Mouse (Mus musculus) heart, embryonic 10.5 days (tissue): ENCODE measurements around the gene Prkn. TPM values are rescaled to one million over a fixed set of nuclear protein-coding genes. Genes with fewer than 3 reads are reported as not detected.
A peak's percentile ranks its signal among the peaks of the same experiment; 100 is the strongest.

Experiments used
- DNase-seq: peaks from one replicate; pipeline ENCODE4 v3.0.0-alpha.2; 2017; ENCODE audit warnings: low spot score
- H3K27ac ChIP-seq: fragments of 300-500 bp; sonication (generic); 2 replicates; pipeline ENCODE4 v1.5.1; 2016; ENCODE audit warnings: mild to moderate bottlenecking
- H3K27me3 ChIP-seq: fragments of 300-500 bp; sonication (generic); 2 replicates; pipeline ENCODE4 v1.6.1; 2016; ENCODE audit warnings: mild to moderate bottlenecking; ENCODE audit not compliant: poor library complexity, insufficient read depth, severe bottlenecking
- H3K36me3 ChIP-seq: fragments of 300-500 bp; sonication (generic); 2 replicates; pipeline ENCODE4 v1.6.1; 2016; ENCODE audit warnings: mild to moderate bottlenecking, moderate library complexity
- H3K4me1 ChIP-seq: fragments of 300-500 bp; sonication (generic); 2 replicates; pipeline ENCODE4 v1.6.1; 2016; ENCODE audit warnings: mild to moderate bottlenecking
- H3K4me3 ChIP-seq: fragments of 300-500 bp; sonication (generic); 2 replicates; pipeline ENCODE4 v1.5.1; 2016; ENCODE audit warnings: mild to moderate bottlenecking, moderate library complexity
- H3K9me3 ChIP-seq: fragments of 300-500 bp; sonication (generic); 2 replicates; pipeline ENCODE4 v1.6.1; 2016; ENCODE audit warnings: mild to moderate bottlenecking, moderate library complexity
- WGBS: fragments of 180-500 bp; shearing (Covaris S2); methylation state at CpG from one replicate; pipeline ENCODE4 v1.1.7; 2016; 5-methylcytosine and 5-hydroxymethylcytosine counted together
- polyA plus RNA-seq: library from polyadenylated mRNA; unstranded; fragments of >200 nt; fragmentation: Nextera tagmentation; extraction: Ambion mirVana; gene quantifications from 2 replicates; pipeline ENCODE4 v1.2.1, GENCODE M21; 2016

Prkn gene
- polyA plus RNA-seq, 1 experiment from 2014 or later, result 1.0 TPM

GRCm38 (mm10) chr17:11504496-11504895 lies 664.3 kb downstream of the Prkn start:
- Histone ChIP-seq H3K36me3 (no peaks in the 10 kb centered on the region), H3K27me3 (0 out of 2 replicates have a peak, but pooled peaks cover 3% of the 10 kb centered on the region), H3K27ac (no peak overlapping the region), H3K4me1 (no peaks in the 10 kb centered on the region), H3K9me3 (no peaks in the 10 kb centered on the region), H3K4me3 (no peak overlapping the region)
- no peak for DNase-seq
- 81% methylated on average over 3 of the region's 3 CpGs for WGBS

DNA sequence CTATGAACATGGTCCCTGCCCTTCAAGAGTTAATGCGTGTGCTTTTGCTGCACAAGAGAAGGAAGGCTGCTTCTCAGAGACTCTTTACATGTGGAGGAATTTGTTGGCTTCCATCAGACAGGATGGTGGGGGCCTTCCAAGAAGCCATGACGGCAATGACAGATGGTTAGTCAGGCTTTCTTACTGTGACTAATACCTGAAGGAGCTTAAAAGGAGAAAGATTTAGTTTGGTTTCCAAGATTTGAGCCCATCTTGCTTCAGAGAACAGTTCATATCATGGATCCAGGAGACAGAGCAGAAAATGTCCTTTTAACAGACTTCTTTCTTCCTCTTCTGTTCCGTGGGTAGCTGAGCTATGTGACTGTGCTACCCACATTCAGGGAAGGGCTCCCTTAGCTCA lies 666.9 kb downstream of the Prkn start:
- Histone ChIP-seq H3K36me3 (no peaks in the 10 kb centered on the region), H3K9me3 (no peaks in the 10 kb centered on the region), H3K4me3 (no peak overlapping the region), H3K27me3 (0 out of 2 replicates have a peak, but pooled peaks cover 3% of the 10 kb centered on the region), H3K27ac (no peak overlapping the region), H3K4me1 (no peaks in the 10 kb centered on the region)
- no peak for DNase-seq
- WGBS, result 88% methylated on average over 3 of the region's 3 CpGs

- no peak overlapping the region for H3K27ac ChIP-seq
- no peaks in the 10 kb centered on the region for H3K36me3 ChIP-seq
- 75% methylated on average over 7 of the region's 7 CpGs for WGBS
- H3K4me1 ChIP-seq, result peaks cover 7% of the 10 kb centered on the region; the same call in 1 of the 2 replicates
- no peaks in the 10 kb centered on the region for H3K9me3 ChIP-seq
- DNase-seq, result no peak
- 0 out of 2 replicates have a peak, but pooled peaks cover 3% of the 10 kb centered on the region for H3K27me3 ChIP-seq
- H3K4me3 ChIP-seq, result no peak overlapping the region
Observed at GRCm38 (mm10) chr17:11510081-11510480, 669.9 kb downstream of the Prkn start.

DNA sequence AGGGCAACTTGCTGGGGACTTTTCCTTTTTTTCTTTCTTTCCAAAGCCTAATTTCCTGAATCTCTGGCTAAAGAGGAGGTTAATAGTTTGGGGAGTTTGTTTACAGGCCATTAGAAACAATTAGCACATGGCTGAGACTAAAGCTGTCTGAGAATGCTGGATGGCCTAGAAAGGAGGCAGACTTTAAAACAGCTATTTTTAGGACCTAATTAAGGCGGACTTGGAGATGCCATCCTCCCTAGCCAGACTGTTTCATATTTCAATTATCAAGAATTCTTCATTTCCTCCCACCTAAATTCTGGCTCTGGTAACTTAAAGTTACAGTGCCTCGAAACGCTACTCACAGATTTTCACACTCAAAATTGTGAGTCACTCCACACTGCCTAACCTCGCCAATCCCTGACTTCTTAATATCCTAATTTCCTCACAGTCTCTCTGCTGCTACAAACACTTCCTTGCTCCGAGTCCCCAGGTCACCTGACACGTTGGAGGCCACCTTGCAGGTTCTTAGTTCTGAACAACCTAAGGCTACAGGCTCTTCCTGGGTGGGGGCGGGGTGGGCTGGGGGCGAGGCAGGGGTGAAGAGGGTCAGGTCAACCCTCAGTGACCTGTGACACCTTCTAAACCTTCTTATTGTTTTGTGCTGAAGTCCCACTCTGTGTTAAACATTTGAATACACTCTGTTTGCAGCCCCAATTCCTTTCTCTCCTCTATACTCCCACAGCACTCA lies 674.0 kb downstream of the Prkn start:
- H3K4me1 ChIP-seq, result peaks cover 7% of the 10 kb centered on the region; the same call in 1 of the 2 replicates
- no peaks in the 10 kb centered on the region for H3K36me3 ChIP-seq
- WGBS, result 34% methylated on average over 8 of the region's 8 CpGs
- H3K27ac ChIP-seq, result peak overlapping the region; percentile 75
- H3K27me3 ChIP-seq, result no peaks in the 10 kb centered on the region; the same call in 1 of the 2 replicates
- H3K4me3 ChIP-seq, result no peak overlapping the region
- no peak for DNase-seq
- H3K9me3 ChIP-seq, result no peaks in the 10 kb centered on the region

GRCm38 (mm10) chr17:11515619-11516018 lies 675.4 kb downstream of the Prkn start:
- 73% methylated on average over 4 of the region's 4 CpGs for WGBS
- Histone ChIP-seq H3K27me3 (no peaks in the 10 kb centered on the region; the same call in 1 of the 2 replicates), H3K36me3 (no peaks in the 10 kb centered on the region), H3K27ac (no peak overlapping the region), H3K9me3 (no peaks in the 10 kb centered on the region), H3K4me1 (peaks cover 7% of the 10 kb centered on the region; the same call in 1 of the 2 replicates), H3K4me3 (no peak overlapping the region)
- DNase-seq, result no peak

GRCm38 (mm10) chr17:11516165-11516564 lies 676.0 kb downstream of the Prkn start:
- H3K9me3 ChIP-seq, result no peaks in the 10 kb centered on the region
- 74% methylated on average over 7 of the region's 7 CpGs for WGBS

GRCm38 (mm10) chr17:11532066-11532465 lies 691.9 kb downstream of the Prkn start:
- Histone ChIP-seq H3K4me1 (no peaks in the 10 kb centered on the region), H3K27ac (no peak overlapping the region), H3K27me3 (no peaks in the 10 kb centered on the region), H3K4me3 (no peak overlapping the region), H3K36me3 (no peaks in the 10 kb centered on the region), H3K9me3 (no peaks in the 10 kb centered on the region)
- WGBS, result 50% methylated on average over 3 of the region's 3 CpGs
- no peak for DNase-seq

More at GRCm38 (mm10) chr17:11516165-11516564, 676.0 kb downstream of the Prkn start:
- Histone ChIP-seq H3K36me3 (no peaks in the 10 kb centered on the region), H3K4me3 (no peak overlapping the region), H3K27ac (no peak overlapping the region), H3K4me1 (peaks cover 7% of the 10 kb centered on the region; the same call in 1 of the 2 replicates), H3K27me3 (no peaks in the 10 kb centered on the region; the same call in 1 of the 2 replicates)
- DNase-seq, result no peak

GRCm38 (mm10) chr17:11532748-11533147 lies 692.6 kb downstream of the Prkn start:
- 40% methylated on average over 2 of the region's 2 CpGs for WGBS
- Histone ChIP-seq H3K4me1 (no peaks in the 10 kb centered on the region), H3K36me3 (no peaks in the 10 kb centered on the region), H3K27ac (no peak overlapping the region), H3K4me3 (no peak overlapping the region), H3K9me3 (no peaks in the 10 kb centered on the region), H3K27me3 (no peaks in the 10 kb centered on the region)
- no peak for DNase-seq

GRCm38 (mm10) chr17:11533835-11534234 lies 693.7 kb downstream of the Prkn start:
- H3K27ac ChIP-seq, result no peak overlapping the region
- WGBS, result 69% methylated on average over 1 of the region's 1 CpGs
- H3K36me3 ChIP-seq, result no peaks in the 10 kb centered on the region
- no peak for DNase-seq
- no peaks in the 10 kb centered on the region for H3K4me1 ChIP-seq
- H3K9me3 ChIP-seq, result no peaks in the 10 kb centered on the region
- no peak overlapping the region for H3K4me3 ChIP-seq
- H3K27me3 ChIP-seq, result no peaks in the 10 kb centered on the region

DNA sequence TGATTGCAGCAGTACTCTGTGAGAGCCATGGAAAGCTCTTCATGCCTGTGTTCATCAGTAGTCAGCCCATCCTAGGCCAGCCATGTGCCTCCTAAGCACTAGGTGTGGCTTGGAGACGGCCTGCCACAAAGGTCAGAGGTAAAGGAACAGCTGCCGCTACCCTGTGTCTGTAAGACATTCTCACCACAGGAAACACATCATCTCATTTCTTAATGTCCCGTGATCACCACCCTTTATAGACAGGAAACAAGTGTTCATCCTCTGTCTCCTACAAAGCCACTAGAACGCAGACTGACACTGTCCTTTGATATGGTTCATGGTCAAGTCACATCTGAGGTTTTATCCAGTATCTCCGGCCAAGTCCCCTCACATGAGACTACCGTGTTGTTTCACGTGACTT lies 698.6 kb downstream of the Prkn start:
- H3K4me3 ChIP-seq, result no peak overlapping the region
- H3K27me3 ChIP-seq, result no peaks in the 10 kb centered on the region
- no peaks in the 10 kb centered on the region for H3K36me3 ChIP-seq
- DNase-seq, result no peak
- H3K27ac ChIP-seq, result no peak overlapping the region
- WGBS, result 88% methylated on average over 7 of the region's 7 CpGs
- no peaks in the 10 kb centered on the region for H3K4me1 ChIP-seq
- H3K9me3 ChIP-seq, result no peaks in the 10 kb centered on the region

GRCm38 (mm10) chr17:11541928-11542623 lies 701.9 kb downstream of the Prkn start:
- Histone ChIP-seq H3K4me3 (no peak overlapping the region), H3K9me3 (no peaks in the 10 kb centered on the region), H3K4me1 (no peaks in the 10 kb centered on the region), H3K27ac (no peak overlapping the region), H3K27me3 (no peaks in the 10 kb centered on the region), H3K36me3 (no peaks in the 10 kb centered on the region)
- 82% methylated on average over 4 of the region's 4 CpGs for WGBS
- no peak for DNase-seq

- Histone ChIP-seq H3K4me3 (no peak overlapping the region), H3K9me3 (no peaks in the 10 kb centered on the region), H3K4me1 (no peaks in the 10 kb centered on the region), H3K36me3 (no peaks in the 10 kb centered on the region), H3K27ac (no peak overlapping the region), H3K27me3 (no peaks in the 10 kb centered on the region)
- no peak for DNase-seq
- WGBS, result 71% methylated on average over 5 of the region's 5 CpGs
Observed at GRCm38 (mm10) chr17:11550562-11550961, 710.4 kb downstream of the Prkn start.

- DNase-seq, result no peak
- Histone ChIP-seq H3K36me3 (no peaks in the 10 kb centered on the region), H3K4me1 (no peaks in the 10 kb centered on the region), H3K4me3 (no peak overlapping the region), H3K27ac (no peak overlapping the region), H3K27me3 (no peaks in the 10 kb centered on the region), H3K9me3 (no peaks in the 10 kb centered on the region)
- 65% methylated on average over 6 of the region's 6 CpGs for WGBS
Observed at GRCm38 (mm10) chr17:11565681-11566080, 725.5 kb downstream of the Prkn start.
